Mouse (Mus musculus): ENCODE results near the gene Crybb1. TPM values are rescaled to one million over a fixed set of nuclear protein-coding genes. Genes with fewer than 3 reads are reported as not detected.

Crybb1 gene
- polyA plus RNA-seq, 1 experiment from 2014 or later: 0.30 TPM

DNA sequence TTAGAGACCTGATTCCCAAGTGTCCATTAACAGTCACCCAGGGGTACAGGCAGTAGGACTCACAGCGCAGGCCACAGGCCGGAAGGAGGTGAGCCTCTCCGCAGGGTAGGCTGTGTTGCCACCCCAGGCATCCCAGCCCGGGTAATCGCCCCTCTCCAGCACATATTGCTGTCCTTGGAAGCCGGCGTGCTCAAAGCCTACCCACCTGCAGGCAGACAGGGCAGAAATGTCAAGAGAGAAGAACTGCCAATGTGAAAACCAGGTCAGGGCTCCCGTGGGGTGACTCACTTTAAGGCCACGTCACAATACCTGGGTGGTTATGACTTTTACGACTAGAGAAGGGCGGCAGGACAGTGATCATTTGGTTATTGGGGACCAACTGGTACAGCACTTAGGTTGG is 6.5 kb upstream of the Crybb1 start:
- H3K27ac ChIP-seq: no peak overlapping the region
- H3K4me1 ChIP-seq (replicated peaks): peaks cover 43% of the 10 kb centered on the region
- ATAC-seq (ENCODE audit: low read depth) (no peak), DNase-seq (no peak)
- H3K9me3 ChIP-seq (replicated peaks): no peaks in the 10 kb centered on the region
- WGBS (ENCODE audit: insufficient replicate concordance): 81% methylated on average over 11 of the region's 11 CpGs
- H3K4me2 ChIP-seq: no peak overlapping the region
- no peak overlapping the region for H3K9ac ChIP-seq
- no peaks in the 10 kb centered on the region for H3K36me3 ChIP-seq
- H3K27me3 ChIP-seq: no peaks in the 10 kb centered on the region
- no peak overlapping the region for H3K4me3 ChIP-seq (replicated peaks)

DNA sequence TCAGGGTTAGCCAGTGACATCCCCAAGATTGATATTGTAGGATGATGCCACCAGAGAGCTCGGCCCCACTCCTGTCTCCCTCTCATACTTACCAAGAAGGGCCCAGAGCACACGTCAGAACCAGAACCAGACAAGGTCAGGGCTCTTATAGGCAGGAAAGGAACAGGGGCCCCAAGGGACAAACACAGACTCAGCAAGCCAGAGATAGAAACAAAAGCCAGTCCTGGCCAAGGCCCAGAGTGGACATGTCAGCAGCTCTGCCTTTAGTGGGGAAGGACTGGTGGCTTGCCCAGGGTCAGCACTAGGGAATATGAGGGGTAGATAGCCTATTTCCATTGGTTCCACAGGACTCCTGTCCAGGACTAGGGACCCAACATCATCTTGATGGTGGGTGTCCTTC is 3.2 kb upstream of the Crybb1 start, which contains the start of gene Cryba4:
Cryba4 (minus strand) TSS at position 119 of the 400 bp plus-strand sequence.
- Histone ChIP-seq H3K36me3 (no peaks in the 10 kb centered on the region), H3K4me1 (replicated peaks) (peaks cover 42% of the 10 kb centered on the region), H3K9me3 (replicated peaks) (no peaks in the 10 kb centered on the region), H3K27ac (peak within 1 kb of the TSS; percentile 78), H3K4me3 (replicated peaks) (no peak within 1 kb of the TSS), H3K4me2 (peak within 1 kb of the TSS; percentile 41), H3K27me3 (0 out of 2 replicates have a peak, but pooled peaks cover 3% of the 10 kb centered on the region), H3K9ac (peak within 1 kb of the TSS; percentile 47)
- whole genome bisulfite sequencing (ENCODE audit: insufficient replicate concordance): 51% methylated on average over 2 of the region's 2 CpGs
- no peak for DNase-seq
- no peak for ATAC-seq (ENCODE audit: low read depth)

DNA sequence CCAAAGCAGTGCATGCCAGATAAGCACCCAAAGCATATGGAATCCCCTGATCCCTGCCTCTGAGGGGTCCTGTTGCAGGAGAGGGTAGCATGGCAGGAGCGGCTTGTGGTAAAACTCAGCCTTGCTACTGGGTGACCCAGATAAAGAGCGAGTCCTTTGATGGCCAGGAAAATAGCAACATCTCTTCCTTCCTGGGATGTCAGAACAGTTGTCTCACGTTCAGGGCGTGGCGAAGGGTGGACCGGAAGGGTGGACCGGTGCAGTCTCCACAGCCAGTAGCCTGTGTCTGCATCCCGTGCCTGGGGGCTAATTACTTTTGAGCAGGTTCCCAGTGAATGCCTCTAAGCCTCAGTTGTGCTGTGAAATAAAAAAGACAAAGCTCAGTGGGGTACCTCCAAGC is 2.4 kb upstream of the Crybb1 start:
- WGBS (ENCODE audit: insufficient replicate concordance): 20% methylated on average over 8 of the region's 8 CpGs
- peaks cover 42% of the 10 kb centered on the region for H3K4me1 ChIP-seq (replicated peaks)
- H3K4me2 ChIP-seq: peak overlapping the region; percentile 41
- H3K9ac ChIP-seq: peak overlapping the region; percentile 47
- H3K27ac ChIP-seq: peak overlapping the region; percentile 78
- no peak overlapping the region for H3K4me3 ChIP-seq (replicated peaks)
- H3K9me3 ChIP-seq (replicated peaks): no peaks in the 10 kb centered on the region
- no peaks in the 10 kb centered on the region for H3K36me3 ChIP-seq
- DNase-seq (peak; percentile 63), ATAC-seq (ENCODE audit: low read depth) (peak; percentile 82)
- H3K27me3 ChIP-seq: 0 out of 2 replicates have a peak, but pooled peaks cover 3% of the 10 kb centered on the region

DNA sequence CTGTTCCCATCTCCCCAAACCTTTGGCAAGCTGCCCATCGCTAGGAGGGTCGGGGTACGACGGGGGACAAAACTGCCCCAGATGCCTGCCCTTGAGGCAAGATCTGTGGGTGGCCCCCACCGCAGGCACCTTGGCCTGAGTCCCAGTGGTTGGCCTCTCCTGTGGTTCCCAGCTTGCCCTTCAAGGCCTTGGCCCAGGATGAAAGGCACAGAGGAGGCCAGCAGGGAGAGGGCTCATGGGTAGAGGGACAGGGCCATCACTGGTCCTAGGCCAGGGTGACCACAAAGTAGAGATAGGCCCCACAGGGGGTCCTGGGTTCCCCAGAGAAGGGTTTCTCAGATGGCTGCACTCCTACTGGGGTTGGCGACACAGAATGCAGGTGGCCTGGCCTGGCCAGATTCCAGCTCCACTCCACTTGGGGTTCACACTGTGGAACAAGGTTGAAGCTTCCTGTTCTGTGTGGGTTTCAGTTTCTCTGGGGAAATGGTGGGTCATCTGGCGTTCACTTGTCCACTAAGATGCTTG is 1.3 kb upstream of the Crybb1 start:
- H3K4me1 ChIP-seq (replicated peaks): peaks cover 42% of the 10 kb centered on the region

DNA sequence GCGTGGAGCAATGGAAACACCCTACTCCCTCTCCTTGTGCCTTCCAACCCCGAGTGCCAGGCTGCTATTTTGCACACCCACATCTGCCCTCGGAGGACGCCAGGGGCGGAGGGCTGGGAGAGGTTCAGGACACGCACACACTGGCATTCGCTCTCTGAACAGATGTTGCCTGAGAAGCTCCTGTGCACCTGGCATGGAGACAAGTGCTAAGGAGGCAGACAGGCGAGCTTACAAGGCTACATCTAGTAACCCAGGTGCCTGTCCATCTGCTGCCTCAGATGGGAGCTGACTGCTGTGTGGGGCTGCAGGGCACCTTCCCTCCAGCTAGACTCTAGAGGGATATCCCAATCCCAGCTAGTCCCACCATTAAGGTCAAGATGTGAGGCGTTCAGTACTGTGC is 842 bp downstream of the Crybb1 start:
- ATAC-seq (ENCODE audit: low read depth) (no peak), DNase-seq (no peak)
- Histone ChIP-seq H3K27ac (no peak overlapping the region), H3K9me3 (replicated peaks) (no peaks in the 10 kb centered on the region), H3K4me3 (replicated peaks) (no peak overlapping the region), H3K36me3 (no peaks in the 10 kb centered on the region), H3K27me3 (0 out of 2 replicates have a peak, but pooled peaks cover 22% of the 10 kb centered on the region), H3K4me1 (replicated peaks) (peaks cover 41% of the 10 kb centered on the region), H3K4me2 (no peak overlapping the region), H3K9ac (no peak overlapping the region)
- WGBS (ENCODE audit: insufficient replicate concordance): 71% methylated on average over 9 of the region's 9 CpGs

More for the DNA sequence above, 1.3 kb upstream of the Crybb1 start:
- DNase-seq: no peak
- no peak overlapping the region for H3K9ac ChIP-seq
- no peak for ATAC-seq (ENCODE audit: low read depth)
- H3K4me2 ChIP-seq: no peak overlapping the region
- no peak overlapping the region for H3K4me3 ChIP-seq (replicated peaks)
- 70% methylated on average over 7 of the region's 7 CpGs for WGBS (ENCODE audit: insufficient replicate concordance)
- H3K27ac ChIP-seq: no peak overlapping the region
- 0 out of 2 replicates have a peak, but pooled peaks cover 9% of the 10 kb centered on the region for H3K27me3 ChIP-seq
- no peaks in the 10 kb centered on the region for H3K9me3 ChIP-seq (replicated peaks)
- no peaks in the 10 kb centered on the region for H3K36me3 ChIP-seq

DNA sequence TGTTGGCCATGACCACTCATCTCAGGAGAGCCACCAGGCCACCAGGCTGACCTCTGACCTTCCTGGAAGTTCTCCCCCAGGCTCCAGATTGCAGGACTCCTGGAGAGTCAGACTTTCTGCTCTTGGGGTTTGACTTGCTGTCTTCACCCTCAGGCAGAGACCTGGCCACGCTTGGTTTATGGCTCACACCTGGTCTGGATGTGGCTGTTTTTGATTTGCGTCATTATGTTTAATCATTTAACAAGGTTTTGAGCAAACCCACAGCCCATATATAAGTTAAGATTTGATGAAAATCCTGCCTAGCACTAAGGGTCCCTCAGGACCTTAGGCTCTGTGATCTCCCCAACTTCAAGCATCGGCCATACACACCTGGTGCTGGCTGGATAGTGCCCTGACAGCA is 2.3 kb downstream of the Crybb1 start:
- Histone ChIP-seq H3K27me3 (0 out of 2 replicates have a peak, but pooled peaks cover 25% of the 10 kb centered on the region), H3K4me1 (replicated peaks) (peaks cover 26% of the 10 kb centered on the region), H3K27ac (no peak overlapping the region), H3K9ac (no peak overlapping the region), H3K4me3 (replicated peaks) (no peak overlapping the region), H3K9me3 (replicated peaks) (no peaks in the 10 kb centered on the region), H3K4me2 (no peak overlapping the region), H3K36me3 (no peaks in the 10 kb centered on the region)
- 79% methylated on average over 3 of the region's 3 CpGs for WGBS (ENCODE audit: insufficient replicate concordance)
- ATAC-seq (ENCODE audit: low read depth) (no peak), DNase-seq (no peak)

DNA sequence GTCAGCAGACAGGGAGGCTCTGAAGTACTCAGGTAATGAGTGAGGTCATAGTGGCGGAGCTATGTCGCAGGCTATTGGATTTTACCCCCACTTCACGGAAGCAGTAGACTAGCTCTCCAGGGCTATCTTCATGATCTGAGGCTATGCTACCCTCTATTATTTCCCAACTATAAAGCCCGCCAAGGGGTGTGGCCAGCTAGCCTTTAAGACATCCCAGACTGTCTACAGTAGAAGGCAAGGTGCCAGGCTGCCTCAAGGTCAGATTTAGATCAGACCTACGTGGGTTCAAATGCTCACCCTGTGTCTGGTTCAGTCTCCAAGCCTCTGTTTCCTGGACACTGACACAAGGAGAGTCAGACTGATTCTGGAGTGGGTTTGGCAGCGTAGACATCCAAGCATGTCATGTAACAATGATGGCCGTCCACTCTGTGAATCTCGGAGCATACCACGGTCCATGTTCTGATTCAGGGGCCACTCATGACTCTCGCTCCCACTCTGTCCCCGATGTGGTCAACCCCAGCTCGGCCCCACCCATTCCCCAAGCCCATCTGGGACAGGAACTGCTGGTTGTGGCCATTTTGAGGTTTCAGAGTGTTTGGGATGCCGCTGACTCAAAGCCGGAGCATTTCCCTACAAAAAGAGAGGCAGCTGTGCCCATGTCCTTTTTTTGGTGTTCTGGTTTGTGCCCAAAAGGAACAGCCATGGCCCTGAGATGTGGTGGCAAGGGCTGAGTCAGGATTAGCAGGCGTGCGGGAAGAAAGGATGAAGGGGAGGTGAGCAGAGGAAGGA is 4.4 kb downstream of the Crybb1 start:
- Histone ChIP-seq H3K9me3 (replicated peaks) (no peaks in the 10 kb centered on the region), H3K27me3 (0 out of 2 replicates have a peak, but pooled peaks cover 25% of the 10 kb centered on the region), H3K4me2 (no peak overlapping the region), H3K4me3 (replicated peaks) (no peak overlapping the region), H3K4me1 (replicated peaks) (peaks cover 5% of the 10 kb centered on the region), H3K36me3 (no peaks in the 10 kb centered on the region), H3K27ac (no peak overlapping the region), H3K9ac (no peak overlapping the region)
- DNase-seq (no peak), ATAC-seq (ENCODE audit: low read depth) (no peak)
- 57% methylated on average over 16 of the region's 16 CpGs for WGBS (ENCODE audit: insufficient replicate concordance)

DNA sequence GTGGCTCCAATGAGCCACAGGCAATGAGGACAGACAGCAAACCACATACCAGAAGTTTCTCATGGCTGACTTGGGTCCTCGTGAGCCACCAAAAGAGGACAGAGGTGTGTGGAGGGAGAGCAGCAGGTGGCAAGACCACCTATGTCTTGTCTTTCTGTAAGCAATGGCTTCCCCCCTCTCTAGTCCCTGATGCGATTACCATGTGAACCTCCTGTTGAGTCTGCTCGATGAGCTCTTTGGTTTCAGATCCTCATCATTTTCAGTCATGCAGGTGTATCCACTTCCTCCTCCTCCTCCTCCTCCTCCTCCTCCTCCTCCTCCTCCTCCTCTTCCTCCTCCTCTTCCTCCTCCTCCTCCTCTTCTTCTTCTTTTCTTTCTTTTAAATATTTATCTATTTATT is 5.2 kb downstream of the Crybb1 start:
- Histone ChIP-seq H3K27me3 (0 out of 2 replicates have a peak, but pooled peaks cover 25% of the 10 kb centered on the region), H3K27ac (no peak overlapping the region), H3K36me3 (no peaks in the 10 kb centered on the region), H3K4me2 (no peak overlapping the region), H3K9me3 (replicated peaks) (no peaks in the 10 kb centered on the region), H3K4me1 (replicated peaks) (peaks cover 13% of the 10 kb centered on the region), H3K4me3 (replicated peaks) (no peak overlapping the region), H3K9ac (no peak overlapping the region)
- ATAC-seq (ENCODE audit: low read depth) (no peak), DNase-seq (no peak)
- 57% methylated on average over 3 of the region's 3 CpGs for WGBS (ENCODE audit: insufficient replicate concordance)

DNA sequence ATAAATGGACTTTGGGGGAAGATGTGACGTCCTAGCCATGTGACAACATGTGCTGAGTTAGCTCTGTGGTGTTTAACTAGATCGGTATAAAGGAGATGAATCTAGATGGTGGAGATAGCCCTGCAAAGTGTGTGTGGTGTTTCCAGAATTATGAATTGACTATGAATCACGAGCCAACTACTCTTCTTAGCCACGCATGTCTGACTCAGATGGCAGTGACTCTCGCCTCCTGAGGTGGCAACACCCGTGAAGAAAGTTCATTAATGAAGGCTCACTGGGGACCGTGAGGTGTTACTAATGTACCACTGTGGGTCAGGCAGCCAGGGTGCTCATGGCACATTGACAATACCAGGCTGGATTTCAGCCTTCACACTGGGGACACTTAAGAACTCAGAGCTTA is 8.5 kb downstream of the Crybb1 start:
- Histone ChIP-seq H3K4me1 (replicated peaks) (peaks cover 35% of the 10 kb centered on the region), H3K4me3 (replicated peaks) (no peak overlapping the region), H3K36me3 (no peaks in the 10 kb centered on the region), H3K27me3 (peaks cover 34% of the 10 kb centered on the region; the same call in 1 of the 2 replicates), H3K9me3 (replicated peaks) (no peaks in the 10 kb centered on the region), H3K9ac (no peak overlapping the region), H3K4me2 (no peak overlapping the region), H3K27ac (no peak overlapping the region)
- DNase-seq (no peak), ATAC-seq (ENCODE audit: low read depth) (no peak)
- 71% methylated on average over 7 of the region's 7 CpGs for WGBS (ENCODE audit: insufficient replicate concordance)

DNA sequence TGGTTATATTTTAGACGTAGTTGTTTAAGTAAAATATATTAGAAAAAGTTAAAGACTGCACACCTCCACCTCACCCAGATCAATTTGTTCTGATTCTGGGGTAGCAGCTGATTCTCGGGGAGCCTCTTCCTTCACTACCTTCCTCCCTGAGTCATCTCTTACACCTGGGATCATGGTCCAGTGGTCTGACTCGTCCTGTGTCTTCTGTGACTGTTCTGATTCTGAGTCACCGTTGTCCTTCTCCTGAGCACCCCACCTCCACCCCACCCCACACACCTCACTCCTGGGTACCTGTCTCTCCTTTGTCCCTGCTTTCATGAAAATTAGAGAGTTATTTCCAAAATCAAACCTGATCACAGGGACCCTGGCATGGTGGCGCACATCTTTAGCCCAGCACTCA is 9.5 kb downstream of the Crybb1 start:
- ATAC-seq (ENCODE audit: low read depth): no peak
- H3K4me2 ChIP-seq: 0 out of 2 replicates have a peak overlapping the region, but pooled peaks have one; percentile 43

DNA sequence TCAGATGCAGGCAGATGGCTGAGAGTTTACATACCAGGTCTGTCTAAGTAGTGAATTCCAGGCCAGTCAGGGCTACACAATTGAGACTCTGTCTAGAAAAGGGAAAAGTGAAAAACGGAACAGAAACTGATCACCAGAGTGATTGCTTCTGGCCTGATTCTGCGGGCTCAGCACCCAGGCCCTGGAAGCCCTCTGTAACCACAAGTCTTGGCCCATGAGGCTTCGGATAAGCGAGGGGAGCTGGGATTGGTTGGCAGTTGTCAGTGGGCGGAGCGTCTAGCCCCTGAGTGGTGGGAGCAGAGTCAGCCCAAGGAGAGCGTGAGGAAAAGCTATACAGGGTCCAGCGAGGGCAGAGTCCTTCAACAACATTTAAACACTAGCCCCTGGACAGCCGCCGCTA is 9.9 kb downstream of the Crybb1 start:
- DNase-seq (peak; percentile 47), ATAC-seq (ENCODE audit: low read depth) (peak; percentile 66)
- H3K9me3 ChIP-seq (replicated peaks): no peaks in the 10 kb centered on the region
- H3K4me2 ChIP-seq: peak overlapping the region; percentile 43
- H3K27me3 ChIP-seq: peaks cover 34% of the 10 kb centered on the region
- H3K36me3 ChIP-seq: no peaks in the 10 kb centered on the region
- H3K4me3 ChIP-seq (replicated peaks): no peak overlapping the region
- WGBS (ENCODE audit: insufficient replicate concordance): 4% methylated on average over 10 of the region's 10 CpGs
- H3K27ac ChIP-seq: peak overlapping the region; percentile 65; the same call in 1 of the 2 replicates
- peak overlapping the region; percentile 40; the same call in 1 of the 2 replicates for H3K9ac ChIP-seq
- H3K4me1 ChIP-seq (replicated peaks): peaks cover 38% of the 10 kb centered on the region

More for the DNA sequence above, 9.5 kb downstream of the Crybb1 start:
- DNase-seq: no peak
- H3K4me1 ChIP-seq (replicated peaks): peaks cover 38% of the 10 kb centered on the region
- H3K4me3 ChIP-seq (replicated peaks): no peak overlapping the region
- WGBS (ENCODE audit: insufficient replicate concordance): 64% methylated on average over 5 of the region's 5 CpGs
- no peaks in the 10 kb centered on the region for H3K9me3 ChIP-seq (replicated peaks)
- peaks cover 34% of the 10 kb centered on the region for H3K27me3 ChIP-seq
- H3K9ac ChIP-seq: no peak overlapping the region
- no peaks in the 10 kb centered on the region for H3K36me3 ChIP-seq
- H3K27ac ChIP-seq: no peak overlapping the region
